Mouse (Mus musculus) NIH3T3 (cell line): Measurements from ENCODE around the gene Gm28051.

ENCODE experiments used
- DNase-seq: peaks from one replicate; pipeline ENCODE4 v3.0.0-alpha.2; 2012; ENCODE audit warnings: low read depth

Gm28051 gene

DNA sequence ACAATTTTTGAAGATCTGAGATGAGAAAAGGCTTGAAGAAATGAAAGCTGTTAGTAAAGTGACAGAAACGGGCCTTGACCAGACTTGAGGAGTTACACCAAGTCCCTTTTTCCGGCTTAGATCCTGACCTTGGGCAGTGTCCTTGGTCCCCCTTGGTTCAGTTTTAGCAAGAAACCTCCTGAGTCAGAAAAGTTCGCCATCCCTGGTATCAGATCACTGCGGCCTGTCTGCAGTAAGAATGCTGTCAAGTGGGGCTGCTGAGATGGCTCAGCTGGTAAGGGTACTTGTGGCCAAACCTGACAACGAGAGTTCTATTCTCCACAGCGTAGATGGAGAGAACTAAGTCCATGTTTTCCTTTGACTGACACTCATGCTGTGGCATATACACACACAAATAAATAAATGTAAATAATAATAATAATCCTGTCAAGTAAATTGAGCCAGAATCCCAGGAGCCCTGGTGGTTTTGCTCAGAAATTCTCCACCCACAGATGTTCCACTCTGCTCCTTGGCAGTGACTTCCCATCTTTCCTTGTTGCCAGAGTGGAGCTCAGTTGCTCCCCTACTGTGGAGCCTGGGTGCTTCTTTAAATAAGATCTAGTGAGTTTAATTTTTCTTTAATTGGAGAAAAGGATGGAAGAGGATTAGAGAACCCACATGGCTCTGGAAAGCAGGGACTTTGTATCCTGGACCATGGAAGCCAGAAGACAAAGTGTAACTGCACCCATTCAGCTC lies 51.5 kb downstream of the Gm28051 start:
- DNase-seq, result no peak

GRCm38 (mm10) chr12:102705216-102705871 lies 52.2 kb downstream of the Gm28051 start:
- peak; percentile 92 for DNase-seq

GRCm38 (mm10) chr12:102704457-102705198 lies 52.9 kb downstream of the Gm28051 start, which contains the start of gene Itpk1:
Itpk1 (minus strand) TSS chr12:102704930.
- peak; percentile 79 for DNase-seq

DNA sequence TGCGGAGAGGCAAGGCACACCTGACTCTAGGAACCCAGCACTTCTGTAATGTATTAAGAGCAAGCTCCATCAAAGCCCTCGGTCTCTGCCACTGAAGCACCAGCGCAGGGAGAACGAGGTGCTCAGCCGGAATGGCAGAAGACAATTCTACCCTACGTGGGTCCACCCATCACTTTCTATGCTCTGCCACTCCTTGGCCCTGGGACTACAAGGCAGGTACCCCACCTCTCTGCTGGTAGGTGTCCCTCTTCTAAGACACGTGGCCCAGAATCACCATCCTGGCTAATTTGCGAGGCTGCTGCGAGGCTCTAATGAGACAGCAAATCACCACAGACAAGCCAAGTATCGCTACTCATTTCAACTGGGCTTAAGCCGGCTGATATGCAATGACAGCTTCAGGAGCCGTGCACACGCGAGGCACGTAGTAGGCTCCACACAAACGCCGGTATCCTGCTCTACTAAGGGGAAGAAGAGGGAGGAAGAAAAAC lies 53.6 kb downstream of the Gm28051 start:
- no peak for DNase-seq

GRCm38 (mm10) chr12:102703441-102703840 lies 54.1 kb downstream of the Gm28051 start:
- DNase-seq, result no peak

GRCm38 (mm10) chr12:102703111-102703412 lies 54.5 kb downstream of the Gm28051 start:
- peak; percentile 76 for DNase-seq

DNA sequence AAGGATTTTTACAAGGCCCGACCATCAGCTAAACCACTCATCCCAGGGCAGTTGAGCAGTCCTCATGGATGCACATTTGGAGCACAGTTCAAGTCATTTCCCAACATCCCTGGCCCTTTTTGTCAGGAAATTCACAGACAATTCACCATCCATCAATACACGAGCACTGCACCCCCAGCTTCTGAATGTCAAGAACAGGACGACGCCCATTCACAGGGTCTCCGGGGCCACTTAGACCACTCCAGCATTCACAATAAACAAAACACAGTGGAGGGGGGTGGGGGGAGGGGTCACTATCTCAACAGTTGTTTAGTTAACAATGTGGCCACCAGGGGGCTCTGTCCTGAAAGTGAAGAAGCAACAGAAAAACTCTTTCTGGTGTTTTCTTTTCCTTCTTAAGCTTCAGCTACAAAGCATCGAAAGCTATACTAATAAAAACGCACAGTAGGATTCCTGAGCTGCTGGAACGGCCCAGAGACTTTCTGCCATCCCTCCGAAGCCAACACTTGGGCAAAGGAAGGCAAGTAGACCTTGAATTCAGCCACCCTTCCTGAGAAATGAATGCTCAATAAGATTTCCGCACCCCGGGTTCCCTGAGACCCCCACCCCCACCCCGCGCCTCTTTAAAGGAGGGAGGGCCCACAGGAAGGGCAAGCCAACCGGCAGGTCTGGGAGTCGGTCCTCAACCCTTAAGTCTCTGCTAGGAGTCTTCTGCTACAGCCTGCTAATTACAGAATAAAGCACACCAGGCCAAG lies 55.0 kb downstream of the Gm28051 start:
- peak; percentile 94 for DNase-seq

DNA sequence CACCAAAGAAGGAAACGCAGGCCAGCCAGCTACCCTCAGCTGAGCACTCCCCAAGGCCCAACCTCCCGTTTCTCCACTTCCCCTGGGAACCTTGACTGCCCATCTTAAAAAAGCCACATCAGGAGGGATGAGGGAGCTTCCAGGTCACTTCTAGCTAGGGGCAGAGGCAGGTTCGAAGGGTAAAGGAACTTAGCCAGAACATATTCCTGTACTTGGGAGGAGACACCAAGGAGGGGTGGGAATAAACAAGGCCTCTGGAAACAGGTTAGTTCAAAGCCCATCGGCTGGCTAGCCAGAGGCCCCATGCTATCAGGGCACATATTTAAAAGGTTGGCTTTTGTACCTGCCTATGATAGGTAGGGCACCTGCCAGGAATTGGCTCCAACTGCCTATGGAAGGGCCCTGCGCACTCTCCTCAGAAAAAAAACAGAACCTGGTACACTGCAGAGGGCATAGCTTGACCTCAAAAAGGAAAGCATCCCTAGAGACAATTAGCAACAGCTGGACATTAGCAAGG lies 55.8 kb downstream of the Gm28051 start:
- no peak for DNase-seq

GRCm38 (mm10) chr12:102700453-102700852 lies 57.1 kb downstream of the Gm28051 start:
- no peak for DNase-seq

- DNase-seq, result no peak
Observed at GRCm38 (mm10) chr12:102699156-102699555, 58.4 kb downstream of the Gm28051 start.

- no peak for DNase-seq
Observed at GRCm38 (mm10) chr12:102698089-102698684, 59.4 kb downstream of the Gm28051 start.

DNA sequence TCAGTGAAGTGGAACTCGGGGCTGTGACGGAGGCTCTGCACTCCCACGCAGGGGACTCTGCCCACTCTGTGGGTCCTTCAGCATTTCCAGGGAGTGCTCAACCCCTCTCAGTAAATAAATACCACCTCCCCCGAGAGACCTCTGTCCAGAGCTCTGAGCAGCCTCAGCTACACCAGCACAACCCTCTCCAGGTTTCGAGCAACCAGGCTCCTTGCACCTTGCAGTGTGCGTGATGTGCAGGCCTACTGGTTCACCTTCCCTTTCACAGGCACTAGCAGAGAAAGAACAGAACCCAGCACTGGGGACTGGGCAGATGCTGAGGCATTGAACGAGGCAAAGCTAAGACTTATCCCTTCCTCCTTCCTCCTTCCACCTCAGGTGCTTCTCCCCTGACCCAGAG lies 60.2 kb downstream of the Gm28051 start:
- no peak for DNase-seq

DNA sequence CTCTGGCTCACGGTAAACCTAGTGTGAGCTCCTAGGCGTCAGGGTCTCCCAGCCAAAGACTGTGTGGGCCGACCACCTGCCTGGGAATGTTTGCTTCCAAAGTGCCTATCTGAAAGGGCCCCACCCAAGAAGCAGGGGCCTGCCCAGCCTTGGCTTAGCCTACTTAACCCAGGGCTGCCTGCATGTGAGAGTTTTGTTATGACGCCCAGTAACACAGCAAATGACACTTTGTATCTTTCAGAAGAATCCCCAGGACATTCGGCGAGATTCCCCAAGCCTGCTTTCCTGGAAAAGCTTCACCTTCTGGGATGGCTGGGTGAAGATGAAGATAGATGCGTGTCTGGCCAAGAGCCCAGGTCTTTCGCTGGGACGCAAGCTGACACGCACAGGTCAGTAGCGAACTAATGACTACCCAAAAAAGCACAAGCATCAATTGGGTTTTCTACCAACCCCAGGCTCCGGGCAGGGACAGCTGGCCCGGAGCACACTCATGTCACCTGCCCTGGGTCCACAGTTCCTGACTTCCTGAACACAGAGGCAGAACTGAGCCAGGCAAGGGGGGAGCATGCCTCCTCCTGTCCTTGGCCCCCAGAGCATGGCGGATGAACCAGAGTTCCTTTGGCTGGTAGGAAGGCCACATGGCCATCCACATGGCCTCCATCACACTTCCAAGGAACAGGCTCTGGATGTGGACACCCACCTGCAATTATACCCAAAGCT lies 60.8 kb downstream of the Gm28051 start:
- DNase-seq, result no peak

- DNase-seq, result no peak
Observed at GRCm38 (mm10) chr12:102695369-102696239, 62.0 kb downstream of the Gm28051 start.

GRCm38 (mm10) chr12:102691761-102692160 lies 65.8 kb downstream of the Gm28051 start:
- no peak for DNase-seq

- no peak for DNase-seq
Observed at GRCm38 (mm10) chr12:102691180-102691579, 66.4 kb downstream of the Gm28051 start.

DNA sequence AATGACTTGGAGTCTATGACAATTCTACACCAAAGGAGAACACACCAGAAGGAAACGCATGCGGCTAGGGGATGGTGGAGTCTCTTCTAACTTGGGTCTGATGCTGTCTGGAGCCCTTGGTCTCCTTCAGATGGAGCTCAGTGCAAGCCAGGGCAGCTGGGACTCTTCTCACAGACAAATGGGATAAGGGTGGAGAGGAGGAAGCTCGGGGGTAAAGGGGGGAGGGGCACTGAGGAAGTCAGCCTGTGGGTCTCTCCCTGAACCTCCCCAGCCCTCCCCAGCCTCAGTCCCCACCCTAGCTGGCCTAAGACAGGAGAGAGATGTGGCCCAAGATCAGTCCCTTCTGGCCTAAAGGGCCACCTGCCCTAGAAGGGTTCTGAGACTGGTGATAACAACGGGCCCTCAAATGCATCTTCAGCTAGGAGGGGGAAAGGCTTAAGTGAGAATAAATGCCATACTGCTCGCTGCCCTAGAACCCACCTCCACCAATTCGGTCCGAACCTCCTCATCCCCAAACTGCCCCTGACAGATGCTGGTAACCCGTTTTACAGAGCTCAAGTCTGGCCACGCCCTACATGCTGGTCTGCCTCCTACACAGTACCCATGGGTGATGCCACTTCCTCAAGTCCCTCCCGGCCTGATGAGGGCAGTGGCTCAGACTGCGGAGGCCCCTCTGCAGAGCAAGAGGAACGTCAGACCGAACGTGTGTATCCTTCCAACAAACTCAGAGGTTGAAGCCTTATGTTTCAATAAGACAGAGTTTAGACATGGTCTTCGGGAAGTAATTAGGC lies 67.6 kb downstream of the Gm28051 start:
- DNase-seq, result no peak

DNA sequence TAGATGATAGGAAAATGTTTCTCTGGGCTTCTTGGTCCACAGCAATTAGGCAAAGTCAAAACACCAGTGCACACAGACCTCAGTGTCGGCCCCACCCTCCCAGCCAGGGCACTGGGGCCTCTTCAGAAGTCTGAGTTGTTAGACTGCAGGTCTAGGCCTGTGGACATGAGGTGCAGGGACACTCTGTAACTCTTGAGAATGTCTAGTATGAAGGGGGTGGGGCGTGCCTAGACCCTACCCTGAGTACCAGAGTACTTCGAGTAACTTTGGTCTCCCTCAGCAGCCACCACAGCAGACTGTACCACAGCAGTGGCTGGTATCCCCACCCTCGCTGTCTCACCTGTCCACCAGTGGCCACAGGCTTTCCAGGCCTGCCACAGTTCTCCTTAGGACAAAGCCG lies 71.2 kb downstream of the Gm28051 start:
- no peak for DNase-seq

DNA sequence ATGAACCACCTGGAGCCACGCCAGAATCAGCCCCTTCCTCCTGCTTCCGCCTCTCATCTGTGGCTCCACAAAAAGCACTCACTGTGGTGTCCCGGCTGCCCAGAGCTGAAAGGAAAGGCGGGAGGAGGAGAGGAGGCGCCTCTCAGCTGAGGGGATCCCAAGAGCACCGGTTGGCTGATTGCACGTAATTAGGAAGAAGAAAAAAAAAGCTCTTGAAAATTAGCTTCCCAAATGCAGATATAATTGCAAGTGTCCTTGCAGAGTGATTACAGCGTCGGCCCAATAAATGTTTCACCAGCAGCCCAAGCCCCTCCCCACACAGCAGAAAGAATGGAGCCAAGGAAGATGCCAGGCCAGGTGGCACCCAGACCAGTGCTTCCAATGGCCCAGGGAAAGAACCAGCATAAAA lies 72.0 kb downstream of the Gm28051 start:
- DNase-seq, result no peak
